Mouse (Mus musculus) cerebellum, postnatal 14 days (tissue): ENCODE measurements around the gene D930020B18Rik.
A peak's percentile ranks its signal among the peaks of the same experiment; 100 is the strongest.

ENCODE experiments used
- DNase-seq, 2 experiments: peaks; one replicate each; pipeline ENCODE4 v3.0.0; 2021; ENCODE audit warnings: mixed read lengths in 2 of 2

The D930020B18Rik gene

GRCm38 (mm10) chr10:121641272-121642053 is at the start of gene D930020B18Rik:
TSS of gene D930020B18Rik (plus strand) at chr10:121641588.
- DNase-seq, result peak; percentile 10 to 22

DNA sequence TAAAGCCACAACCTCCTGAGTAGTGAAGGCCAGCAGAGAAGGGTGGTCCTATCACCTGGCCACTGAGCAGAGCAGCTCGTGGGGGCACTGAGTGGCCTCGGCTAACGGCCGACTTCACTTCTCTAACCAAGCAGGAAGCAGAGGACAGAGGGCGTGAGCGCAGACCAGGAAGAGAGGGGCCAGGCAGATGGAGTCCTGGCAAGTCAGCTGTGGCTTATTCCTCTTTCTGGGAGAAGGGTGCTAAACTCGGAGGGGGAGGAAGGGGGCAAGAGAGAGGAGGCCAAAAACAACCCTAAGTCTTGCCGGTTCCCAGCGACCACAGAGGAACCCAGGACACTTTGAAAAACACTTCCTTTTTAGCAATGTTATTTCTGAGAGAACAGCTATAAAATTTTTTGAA is 44.8 kb upstream of the D930020B18Rik start:
- DNase-seq, result no peak

GRCm38 (mm10) chr10:121601272-121601671 is 40.1 kb upstream of the D930020B18Rik start:
- no peak for DNase-seq

- DNase-seq, result no peak
Measured at GRCm38 (mm10) chr10:121603556-121603955, 37.8 kb upstream of the D930020B18Rik start.

- no peak for DNase-seq
Measured at GRCm38 (mm10) chr10:121604632-121605344, 36.6 kb upstream of the D930020B18Rik start.

DNA sequence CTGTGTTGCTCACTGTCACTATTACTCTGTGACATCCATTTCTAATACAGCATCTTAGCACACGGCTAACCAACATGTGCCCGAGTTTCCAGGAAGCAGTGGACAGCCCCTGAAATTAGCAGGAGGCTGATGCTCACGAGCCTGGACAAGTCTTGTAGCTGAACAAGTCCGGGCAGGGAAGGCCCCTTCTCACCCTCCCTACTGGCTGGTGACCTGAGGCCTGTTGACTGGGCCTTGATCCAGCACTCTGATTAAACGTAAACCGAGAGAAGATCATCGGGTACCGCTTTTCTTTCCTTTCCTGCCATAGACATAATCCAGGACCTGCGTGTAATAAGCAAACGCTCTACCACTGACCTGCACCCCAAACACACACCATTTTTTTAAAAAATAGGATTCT is 33.2 kb upstream of the D930020B18Rik start:
- no peak for DNase-seq

- no peak for DNase-seq
Measured at GRCm38 (mm10) chr10:121611587-121611986, 29.8 kb upstream of the D930020B18Rik start.

DNA sequence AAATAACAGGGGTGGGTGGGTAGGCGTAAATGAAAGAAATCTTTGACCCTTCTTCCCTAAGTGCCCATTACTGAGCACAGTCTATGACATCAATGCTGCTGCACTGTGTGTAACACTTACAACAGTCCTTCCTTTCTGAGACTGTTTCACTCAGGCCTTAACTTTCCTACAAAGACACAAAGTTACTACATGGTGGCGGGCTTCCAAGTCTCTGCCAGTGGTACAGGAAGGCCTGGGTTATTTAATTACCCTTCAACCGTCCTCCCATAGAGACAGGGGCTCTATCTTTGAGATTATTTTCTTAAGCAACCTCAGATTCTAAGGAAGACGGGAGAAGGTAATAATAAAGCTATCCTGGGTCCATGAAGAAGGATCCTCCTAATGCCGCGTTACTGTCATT is 28.9 kb upstream of the D930020B18Rik start:
- DNase-seq, result no peak

DNA sequence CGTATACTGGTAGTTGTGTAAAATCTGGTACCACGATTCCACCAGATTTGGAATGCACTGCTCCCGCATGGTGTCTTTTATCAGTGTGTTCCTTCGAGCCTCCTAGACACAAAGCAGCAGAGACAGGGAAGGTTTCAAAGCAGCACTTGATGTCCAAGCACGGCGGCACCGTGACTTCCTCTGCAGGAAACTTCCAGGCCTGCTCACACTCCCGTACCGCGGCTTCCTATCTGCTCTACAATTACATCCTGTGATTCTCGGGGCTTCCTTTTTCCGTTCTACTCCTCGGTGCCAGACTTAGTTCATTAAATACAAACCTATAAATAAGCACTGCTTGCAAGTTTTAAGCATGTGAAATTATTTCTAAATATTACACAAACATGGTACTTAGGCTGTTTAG is 27.8 kb upstream of the D930020B18Rik start:
- no peak for DNase-seq

GRCm38 (mm10) chr10:121615146-121615870 is 26.1 kb upstream of the D930020B18Rik start:
- no peak for DNase-seq

- no peak for DNase-seq
Measured at GRCm38 (mm10) chr10:121615935-121616334, 25.5 kb upstream of the D930020B18Rik start.

- DNase-seq, result no peak
Measured at GRCm38 (mm10) chr10:121622431-121622830, 19.0 kb upstream of the D930020B18Rik start.

- no peak for DNase-seq
Measured at GRCm38 (mm10) chr10:121623670-121624069, 17.7 kb upstream of the D930020B18Rik start.

DNA sequence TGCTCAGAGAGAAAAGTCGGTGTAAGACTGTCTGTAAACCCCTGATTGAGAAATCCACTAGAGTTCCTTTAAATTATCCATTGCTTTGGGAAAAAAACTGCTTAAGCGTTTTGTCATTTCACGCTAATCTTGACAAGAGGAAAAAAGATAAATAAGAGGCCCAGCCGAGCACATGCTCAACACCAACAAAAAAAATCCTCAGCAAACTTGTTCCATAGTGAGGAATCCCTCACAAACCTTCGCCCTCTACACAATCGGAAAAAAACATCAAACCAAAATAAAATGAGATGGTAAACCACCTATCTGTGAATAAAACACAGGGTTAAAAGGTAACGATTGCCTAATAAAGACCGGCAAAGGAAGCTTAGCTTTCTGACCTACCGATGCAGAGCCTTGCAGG is 16.4 kb upstream of the D930020B18Rik start:
- DNase-seq, result no peak

DNA sequence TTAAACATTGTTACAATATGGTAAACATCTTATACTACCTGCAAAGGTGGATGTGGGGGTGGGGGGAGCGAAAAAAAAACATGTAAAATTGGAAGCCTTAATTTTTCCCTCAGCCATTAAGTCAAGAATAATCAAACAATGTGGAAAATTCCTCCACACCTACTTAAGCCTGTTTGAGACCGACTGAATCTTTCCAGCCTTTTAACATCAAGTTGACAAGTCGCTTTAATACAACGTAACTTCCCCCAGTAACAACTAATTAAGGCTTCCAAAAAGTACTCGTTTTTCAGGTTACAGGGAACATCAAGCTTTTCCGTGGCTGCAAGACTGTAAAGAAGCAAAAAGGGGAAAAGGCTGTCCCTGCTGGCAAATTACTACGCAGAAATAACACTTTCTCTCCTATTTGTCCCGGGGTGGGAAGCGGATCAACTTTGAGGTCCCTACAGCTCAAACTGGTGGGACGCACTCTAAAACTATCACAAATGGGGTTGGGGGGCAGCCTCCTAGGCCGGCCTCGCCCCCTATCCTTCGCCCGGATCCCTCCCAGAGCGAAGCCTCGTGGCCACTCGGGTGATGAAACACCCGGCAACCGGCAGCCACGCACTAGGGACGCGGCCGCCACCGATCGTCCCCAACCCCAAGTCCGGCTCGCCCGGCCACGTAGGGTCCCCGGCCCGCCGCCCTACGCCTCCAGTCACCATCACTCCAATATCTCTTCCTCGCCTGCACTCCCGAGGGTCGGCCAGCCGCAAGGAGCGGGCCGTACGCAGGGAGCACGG is 15.8 kb upstream of the D930020B18Rik start:
- DNase-seq, result no peak

DNA sequence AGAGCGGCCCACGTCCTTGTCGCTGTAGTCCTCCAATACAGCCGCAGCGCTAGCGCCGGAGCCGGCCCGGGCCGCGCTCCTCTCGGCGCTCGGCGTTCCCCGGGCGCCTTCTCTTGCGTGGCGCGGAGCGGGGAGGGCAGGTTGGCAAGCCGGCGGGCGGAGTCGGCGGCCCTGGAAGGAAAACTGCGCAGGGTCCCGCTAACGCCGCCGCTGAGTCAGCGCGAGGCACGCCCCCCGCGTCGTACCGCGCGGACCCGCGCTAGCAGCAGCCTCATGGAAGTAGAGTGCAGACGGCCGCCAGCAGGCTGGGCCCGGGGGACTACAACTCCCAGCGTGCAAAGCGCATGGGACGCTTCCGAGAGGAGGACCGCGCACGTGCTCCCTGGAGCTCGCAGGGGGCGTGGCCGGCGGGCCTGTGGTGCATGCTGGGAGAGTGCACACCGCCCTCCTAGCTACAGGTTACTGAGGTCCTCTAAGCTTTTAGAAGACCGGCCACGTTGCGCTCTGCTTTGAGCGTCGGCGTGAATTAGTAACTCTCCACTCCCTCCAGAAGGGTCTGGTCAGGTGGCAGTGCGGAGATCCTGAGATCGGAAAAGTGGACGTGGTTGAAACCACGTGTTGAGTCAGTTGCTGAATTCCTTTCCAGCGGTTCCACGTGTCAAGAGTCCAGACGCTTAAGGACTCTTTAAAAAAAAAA is 15.1 kb upstream of the D930020B18Rik start, which contains the start of gene Xpot:
Gene Xpot, minus strand, starts transcription at position 147 of the 697 bp plus-strand sequence.
- DNase-seq, result peak; percentile 98 to 99

DNA sequence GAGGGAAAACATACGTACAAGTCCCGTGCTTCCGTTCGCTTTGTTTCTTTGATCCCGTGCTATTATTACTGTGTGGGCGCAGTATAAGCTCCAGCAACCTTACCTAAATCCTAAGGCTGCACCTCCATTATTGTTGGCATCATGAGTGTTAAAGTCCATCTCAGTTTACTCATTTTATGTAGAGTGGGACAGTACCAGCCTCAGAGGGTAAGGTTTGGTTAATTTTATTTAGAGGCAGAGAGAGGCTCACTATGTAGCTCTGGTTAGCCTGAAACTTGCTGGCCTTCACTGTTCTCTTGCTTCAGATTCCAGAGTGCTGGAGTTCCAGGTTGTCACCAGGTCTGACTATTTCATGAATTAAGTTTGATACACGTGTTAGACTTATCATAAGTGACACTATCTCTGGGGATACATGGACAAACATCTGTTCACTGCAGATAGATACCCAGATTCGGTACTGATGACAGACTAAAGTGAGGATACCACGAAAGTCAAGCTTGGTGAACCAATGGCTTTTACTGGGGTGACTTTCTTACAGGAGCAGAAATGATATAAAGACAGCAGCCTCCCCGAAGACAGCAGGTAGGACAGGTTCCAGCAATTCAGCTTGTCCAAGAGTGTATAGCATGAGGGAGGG is 14.1 kb upstream of the D930020B18Rik start:
- no peak for DNase-seq

DNA sequence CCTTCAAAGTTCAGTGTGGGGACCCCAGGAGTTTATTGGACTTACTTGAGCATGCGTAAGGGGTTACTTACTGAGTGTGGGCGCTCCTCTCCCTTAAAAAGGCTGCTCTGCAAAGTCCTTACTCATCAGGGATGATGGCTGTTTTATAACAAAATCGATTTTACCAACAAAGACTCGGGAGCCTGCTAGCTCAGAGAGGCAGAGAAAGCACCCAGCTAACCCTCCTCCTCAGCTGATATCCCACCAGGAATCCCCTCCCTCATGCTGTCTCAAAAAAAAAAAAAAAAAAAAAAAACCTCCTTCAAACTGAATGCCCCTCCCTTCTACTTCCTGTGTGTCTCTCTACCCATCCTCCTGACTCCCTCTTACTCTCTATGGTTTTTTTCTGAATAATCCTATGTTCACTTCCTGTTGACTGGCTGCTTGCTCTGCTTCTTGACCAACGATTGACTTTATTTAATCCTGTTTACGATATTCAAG is 12.8 kb upstream of the D930020B18Rik start:
- DNase-seq, result no peak

GRCm38 (mm10) chr10:121634159-121634558 is 7.2 kb upstream of the D930020B18Rik start:
- no peak for DNase-seq

DNA sequence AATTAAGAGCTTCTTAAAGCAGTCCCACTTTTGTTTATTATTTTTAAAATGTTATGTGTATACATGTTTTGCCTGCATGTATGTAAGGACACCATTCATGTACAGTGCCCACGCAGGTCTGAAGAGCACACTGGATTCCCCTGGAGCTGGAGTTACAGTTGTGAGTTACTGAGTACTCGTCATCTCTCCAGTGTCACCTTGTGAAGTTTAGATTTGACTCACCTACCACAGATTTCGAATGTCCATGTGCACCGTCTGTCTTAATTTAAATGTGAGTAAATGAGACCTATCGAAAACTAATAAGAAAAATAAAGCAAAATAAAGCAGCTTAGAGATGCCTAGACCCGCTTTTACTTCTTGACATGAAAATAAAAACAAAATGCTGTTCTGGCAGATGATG is 5.1 kb upstream of the D930020B18Rik start:
- DNase-seq, result no peak

- DNase-seq, result no peak
Measured at GRCm38 (mm10) chr10:121639573-121639972, 1.8 kb upstream of the D930020B18Rik start.
